Mouse (Mus musculus) layer of hippocampus, postnatal 25 days (tissue): ENCODE data around the gene Sulf2. TPM values are rescaled to one million over a fixed set of nuclear protein-coding genes. Genes with fewer than 3 reads are reported as not detected.
A peak's percentile ranks its signal among the peaks of the same experiment; 100 is the strongest.

ENCODE experiments used
- DNase-seq, 2 experiments: peaks; one replicate each; pipeline ENCODE4 v3.0.0; 2022; ENCODE audit warnings: mixed read lengths in 2 of 2, low spot score in 1 of 2; ENCODE audit errors: extremely low spot score in 1 of 2
- total RNA-seq, 2 experiments: library from RNA; stranded (reverse); gene quantifications; 2 replicates each; pipeline ENCODE4 v1.2.3; 2021

Gene Sulf2
- total RNA-seq, 2 experiments from 2014 or later, result 127 to 137 TPM

DNA sequence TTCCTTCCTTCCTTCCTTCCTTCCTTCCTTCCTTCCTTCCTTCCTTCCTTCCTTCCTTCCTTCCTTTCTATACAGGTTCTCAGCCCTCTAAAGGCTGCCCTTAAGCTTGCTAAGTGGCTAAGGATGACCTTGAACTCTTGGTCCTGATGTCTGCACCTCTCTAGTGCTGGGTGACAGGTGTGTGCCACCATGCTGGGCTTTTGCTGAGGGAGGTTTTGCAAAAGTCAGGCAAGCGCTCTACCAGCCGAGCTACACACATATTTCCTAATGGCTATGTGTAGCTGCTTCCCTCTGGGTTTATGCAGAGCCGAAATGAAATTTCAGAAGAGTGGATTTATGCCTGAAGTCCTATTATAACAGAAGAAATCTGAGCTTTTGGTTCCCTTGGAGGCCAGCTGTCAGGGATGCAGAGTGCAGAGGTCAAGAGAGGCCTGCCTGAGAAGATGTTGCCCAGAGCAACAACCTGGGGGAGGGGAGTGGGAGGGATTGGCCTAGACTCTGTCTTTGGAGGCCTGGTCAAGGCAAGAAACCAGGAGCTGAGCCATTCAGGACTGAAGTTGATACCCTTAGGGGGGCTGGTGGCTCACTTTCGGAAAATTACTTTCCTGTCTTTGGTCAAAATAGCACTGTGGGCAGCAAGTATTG lies 24.1 kb upstream of the Sulf2 start:
- no peak for DNase-seq

DNA sequence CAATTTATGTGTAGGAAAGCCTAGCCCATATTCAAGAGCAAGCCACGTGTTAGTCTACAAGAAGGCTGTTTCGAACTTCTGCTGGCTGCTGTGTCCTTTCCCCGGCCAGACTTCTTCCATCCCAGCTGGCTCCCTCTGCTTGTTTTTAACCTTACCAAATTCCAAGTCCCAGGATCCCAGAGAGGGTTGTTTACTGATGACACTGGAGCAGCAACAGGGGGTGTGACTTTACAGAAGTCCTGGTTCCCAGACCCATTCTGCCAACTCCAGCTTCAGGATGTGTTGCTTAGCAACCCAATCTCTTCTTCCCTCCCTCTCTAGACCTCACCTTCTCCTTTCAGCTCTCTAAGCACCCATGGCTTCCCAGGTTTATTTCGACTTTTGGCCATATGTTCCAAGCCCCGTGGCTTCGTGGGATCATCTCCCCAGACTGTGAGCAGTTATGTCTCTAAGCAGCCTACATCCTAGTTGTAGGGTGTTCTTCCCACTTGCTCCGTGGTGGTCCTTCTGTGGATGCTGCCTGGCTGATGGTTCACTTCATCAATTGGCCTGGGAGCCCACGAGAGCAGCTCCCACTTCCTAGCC lies 20.2 kb upstream of the Sulf2 start:
- DNase-seq, result no peak

- DNase-seq, result no peak
Observed at GRCm38 (mm10) chr2:166175145-166175544, 19.7 kb upstream of the Sulf2 start.

- DNase-seq, result no peak
Observed at GRCm38 (mm10) chr2:166173169-166173568, 17.7 kb upstream of the Sulf2 start.

DNA sequence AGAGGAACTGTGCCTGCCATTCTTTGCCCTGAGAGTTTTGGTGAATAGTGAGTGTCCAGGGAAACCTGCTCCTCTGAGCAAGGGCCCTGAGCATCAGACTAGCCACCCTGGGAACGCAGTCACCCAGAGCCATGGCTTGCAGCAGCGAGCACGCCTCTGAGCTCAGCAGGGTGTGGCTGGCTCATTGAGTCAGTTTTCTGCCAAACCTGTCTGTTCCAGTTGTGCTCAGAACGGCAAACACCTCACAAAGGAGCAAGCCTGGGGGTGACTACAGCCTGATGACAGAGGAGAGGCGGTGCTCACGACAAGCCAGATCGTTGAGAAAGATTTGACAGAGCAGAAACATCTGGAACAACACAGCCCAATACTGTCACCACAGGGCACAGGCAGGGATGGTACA lies 14.7 kb upstream of the Sulf2 start:
- no peak for DNase-seq

DNA sequence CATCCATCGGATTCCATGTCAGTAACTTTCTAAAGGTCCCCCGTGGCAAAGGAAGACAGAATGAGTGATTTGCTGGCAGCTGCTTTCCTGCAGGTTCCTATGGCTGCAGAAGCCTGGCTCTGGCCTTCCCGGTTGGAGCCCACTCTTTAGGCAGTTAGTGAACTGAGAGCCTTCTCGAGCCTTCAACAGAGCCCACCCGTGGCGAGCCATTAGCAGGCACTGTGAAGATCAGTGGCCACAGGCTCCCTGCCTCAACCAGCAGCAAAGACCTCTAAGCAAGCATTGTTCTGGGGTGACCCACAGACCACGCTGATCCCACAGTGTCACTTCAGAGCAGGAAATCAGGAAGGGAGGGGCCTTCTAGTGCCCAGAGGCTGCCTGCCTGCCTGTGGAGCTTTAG lies 13.4 kb upstream of the Sulf2 start:
- no peak for DNase-seq

DNA sequence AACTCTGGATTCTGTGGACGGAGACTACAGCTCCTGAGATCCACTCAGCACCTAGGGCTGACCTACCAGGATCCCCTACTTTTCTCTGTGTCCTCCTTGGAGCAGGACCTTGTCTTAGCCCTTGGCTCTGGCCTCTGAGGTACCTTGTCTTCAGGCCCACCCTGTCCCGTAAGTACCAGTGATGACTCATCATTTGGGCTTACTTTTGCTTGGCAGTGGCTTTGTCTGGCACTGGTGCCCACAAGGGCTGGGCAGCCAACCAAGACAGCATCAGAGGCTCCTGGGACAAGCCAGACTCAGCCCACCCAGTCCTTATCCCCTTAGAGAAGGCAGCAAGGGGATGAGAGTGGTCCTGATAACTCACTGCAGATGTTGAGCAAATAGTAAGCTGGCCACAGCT lies 11.9 kb upstream of the Sulf2 start:
- no peak for DNase-seq

- DNase-seq, result no peak
Observed at GRCm38 (mm10) chr2:166165396-166165795, 9.9 kb upstream of the Sulf2 start.

- DNase-seq, result no peak
Observed at GRCm38 (mm10) chr2:166164601-166165000, 9.1 kb upstream of the Sulf2 start.

DNA sequence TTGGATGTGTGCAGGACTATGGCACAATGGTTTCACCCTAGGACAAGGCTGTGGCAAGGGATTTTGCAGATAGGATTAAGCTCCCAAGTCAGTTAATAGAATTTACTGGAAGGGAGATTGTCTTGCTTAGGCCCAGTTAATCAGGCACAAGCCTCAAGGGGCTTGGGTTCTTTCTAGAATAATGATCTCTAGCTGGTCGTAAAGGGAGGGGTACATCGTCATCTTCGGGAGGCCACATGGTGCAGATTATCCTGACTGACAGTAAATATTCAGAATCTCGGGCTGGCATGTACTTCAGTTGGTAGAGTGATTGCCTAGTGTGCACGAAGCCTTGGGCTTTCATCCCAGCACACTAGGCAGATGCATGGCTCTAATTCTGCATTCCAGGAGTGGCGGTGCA lies 8.5 kb upstream of the Sulf2 start:
- DNase-seq, result no peak

- DNase-seq, result no peak
Observed at GRCm38 (mm10) chr2:166163252-166163651, 7.8 kb upstream of the Sulf2 start.

- DNase-seq, result no peak
Observed at GRCm38 (mm10) chr2:166162160-166162559, 6.7 kb upstream of the Sulf2 start.

GRCm38 (mm10) chr2:166159276-166159675 lies 3.8 kb upstream of the Sulf2 start:
- DNase-seq, result no peak

GRCm38 (mm10) chr2:166157767-166158561 lies 2.5 kb upstream of the Sulf2 start:
- no peak for DNase-seq

DNA sequence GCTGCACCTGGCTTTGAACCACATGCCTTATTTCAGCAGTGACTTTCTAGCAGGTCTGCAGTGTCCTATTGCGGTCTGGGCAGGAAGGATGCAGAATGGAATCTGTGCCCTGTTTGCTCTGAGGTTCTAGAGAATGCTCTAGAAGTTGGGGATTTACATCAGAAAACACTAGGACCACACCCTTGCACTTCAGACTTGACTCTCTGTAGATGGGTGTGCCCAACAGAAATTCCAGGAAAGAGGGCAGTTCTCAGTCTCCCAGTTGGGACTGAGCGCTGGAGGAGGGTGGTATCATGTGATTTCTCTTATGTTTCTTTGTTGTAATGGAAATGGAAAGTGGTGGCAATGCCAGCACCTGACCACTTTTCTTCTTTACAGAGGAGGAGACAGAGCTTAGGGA lies 1.7 kb upstream of the Sulf2 start:
- no peak for DNase-seq

DNA sequence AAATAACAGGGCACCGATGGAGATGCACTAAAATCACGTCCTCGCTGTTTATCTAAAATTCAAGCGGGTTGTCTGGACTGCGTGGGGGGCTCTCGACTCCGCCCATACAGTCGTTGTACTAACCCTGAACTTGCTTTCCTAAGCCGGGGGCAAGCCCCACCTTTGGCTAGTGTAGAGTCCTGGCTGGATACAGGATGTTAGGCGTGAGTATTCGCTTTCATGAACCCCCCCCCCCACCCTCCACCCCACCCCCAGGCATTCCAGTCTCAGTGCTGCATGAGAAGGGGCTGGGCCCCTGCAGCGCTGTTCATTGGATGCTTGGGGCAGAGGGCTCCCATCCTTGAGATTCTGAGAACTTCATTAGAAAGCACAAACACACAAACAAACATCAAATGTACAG lies 659 bp upstream of the Sulf2 start:
- DNase-seq, result no peak

DNA sequence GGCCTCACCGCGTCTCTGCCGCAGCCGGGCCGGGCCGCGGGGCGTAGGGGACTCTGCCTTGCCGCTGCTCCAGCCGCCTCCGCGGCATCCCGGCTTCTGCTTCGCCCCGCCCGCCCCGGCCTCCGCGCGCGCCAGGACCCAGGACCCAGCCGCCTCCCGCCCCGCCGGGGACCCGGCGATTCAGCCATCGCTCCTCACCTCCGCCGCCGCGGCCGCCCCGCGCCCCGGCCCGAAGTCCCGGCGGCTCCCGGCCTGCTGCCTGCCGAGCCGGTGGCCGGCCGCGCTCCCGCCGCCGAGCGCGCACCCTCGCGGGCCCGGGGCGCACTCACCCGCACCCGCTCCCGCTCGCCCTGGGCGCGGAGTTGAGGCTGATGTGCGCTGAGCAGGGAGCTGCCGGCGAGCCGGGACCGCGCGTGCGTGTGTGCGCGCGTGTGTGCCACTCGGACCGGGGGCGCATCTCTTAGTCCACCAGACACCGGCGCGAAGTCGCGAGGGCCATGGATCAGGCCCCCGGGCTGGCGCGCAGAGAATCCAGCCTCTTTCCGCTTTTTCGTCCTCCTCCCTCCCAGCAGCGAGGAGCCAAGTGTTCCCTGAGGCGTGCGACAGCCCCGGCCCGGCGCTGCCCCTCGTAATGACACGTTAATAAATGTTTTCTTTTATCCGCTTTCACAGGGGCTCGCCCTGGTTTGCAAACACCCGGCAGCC lies 562 bp downstream of the Sulf2 start:
- peak; percentile 27 to 54 for DNase-seq

DNA sequence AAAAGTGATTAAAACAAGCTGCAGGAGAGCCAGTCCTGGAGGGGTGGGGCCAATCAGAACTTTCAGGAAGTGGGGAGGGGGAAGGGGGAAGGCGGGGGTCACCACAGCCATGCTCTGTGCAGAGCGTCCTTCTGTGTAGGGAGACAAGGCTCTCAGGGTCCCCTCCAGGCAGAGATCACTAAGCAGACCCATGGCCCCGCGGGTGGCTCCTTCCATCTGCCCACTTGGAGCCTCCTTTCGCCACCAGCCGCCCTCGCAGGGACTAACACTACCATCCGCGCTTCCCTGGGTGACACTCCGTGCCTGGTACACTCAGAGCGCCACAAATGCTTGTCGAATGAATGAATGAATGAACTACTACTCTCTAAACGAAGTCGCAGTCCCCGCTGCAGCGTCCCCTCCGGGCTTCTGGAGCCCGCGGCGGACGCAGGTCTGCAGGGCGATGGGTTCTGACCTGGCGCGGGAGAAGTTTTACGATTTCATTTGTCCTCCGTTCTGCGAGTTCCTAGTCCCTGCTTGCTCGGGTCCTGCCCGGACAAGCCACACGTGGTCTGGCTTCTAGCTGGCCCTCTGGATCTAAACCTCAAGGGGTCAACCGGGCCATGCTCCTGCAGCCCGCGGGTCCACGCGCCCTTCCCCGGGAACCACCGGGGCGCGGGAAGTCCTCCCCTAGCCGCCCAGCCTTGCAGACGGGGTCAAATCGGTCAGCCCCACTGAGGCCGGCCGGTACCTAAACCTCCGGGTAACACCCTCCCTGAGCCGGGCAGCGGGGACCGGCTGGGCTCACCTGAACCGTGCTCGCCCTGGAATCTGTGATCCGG lies 1.4 kb downstream of the Sulf2 start:
- peak in 1 of 2 experiments; percentile 32 for DNase-seq

DNA sequence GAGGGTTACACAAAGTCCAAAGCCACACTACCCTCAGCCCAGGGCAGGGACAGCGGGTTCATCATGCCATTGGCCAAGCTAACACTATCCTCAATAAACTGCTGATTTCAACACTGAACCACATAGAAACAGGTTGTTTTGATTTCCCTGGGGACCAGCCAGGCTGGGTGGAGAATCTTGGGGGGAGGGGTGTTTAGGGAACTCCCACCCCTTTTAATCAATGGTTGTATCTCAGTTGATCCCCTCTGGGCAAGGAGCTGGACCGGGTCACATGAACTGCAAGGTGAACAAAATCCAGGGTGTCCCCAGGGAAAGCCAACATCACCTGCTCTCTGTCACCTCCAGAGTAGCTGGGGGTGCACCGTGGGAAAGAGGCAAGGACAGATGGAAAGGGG lies 2.1 kb downstream of the Sulf2 start:
- DNase-seq, result no peak

GRCm38 (mm10) chr2:166152734-166153398 lies 2.6 kb downstream of the Sulf2 start:
- no peak for DNase-seq
